Mouse (Mus musculus): Measurements from ENCODE around the gene Ddc. TPM values are rescaled to one million over a fixed set of nuclear protein-coding genes. Genes with fewer than 3 reads are reported as not detected.

Gene Ddc
- polyA plus RNA-seq, 1 experiment: 0.78 TPM

- no peaks in the 10 kb centered on the region for H3K36me3 ChIP-seq (ENCODE audit: control insufficient read depth, insufficient read depth, low read length)
- H3K27ac ChIP-seq (ENCODE audit: control insufficient read depth, insufficient read depth, low read length): no peak overlapping the region
- H3K4me3 ChIP-seq (ENCODE audit: control insufficient read depth, insufficient read depth, low read length): no peak overlapping the region
- H3K4me1 ChIP-seq (replicated peaks; ENCODE audit: control insufficient read depth, insufficient read depth, low read length): 0 out of 2 replicates have a peak, but pooled peaks cover 2% of the 10 kb centered on the region
- no peaks in the 10 kb centered on the region for H3K27me3 ChIP-seq (ENCODE audit: control insufficient read depth, insufficient read depth, low read length)
- TF ChIP-seq CTCF (IDR thresholded peaks at IDR 0.05; ENCODE audit: borderline replicate concordance, control insufficient read depth, extremely low read depth, insufficient read depth, low read length, poor library complexity): no peak
- no peak for TF ChIP-seq POLR2A (IDR thresholded peaks at IDR 0.05; ENCODE audit: control insufficient read depth, extremely low read depth, insufficient read depth, low read length, poor library complexity)
- WGBS: 96% methylated on average over 8 of the region's 8 CpGs
- DNase-seq: no peak
Observed at GRCm38 (mm10) chr11:11864446-11865101, 33.4 kb downstream of the Ddc start.

DNA sequence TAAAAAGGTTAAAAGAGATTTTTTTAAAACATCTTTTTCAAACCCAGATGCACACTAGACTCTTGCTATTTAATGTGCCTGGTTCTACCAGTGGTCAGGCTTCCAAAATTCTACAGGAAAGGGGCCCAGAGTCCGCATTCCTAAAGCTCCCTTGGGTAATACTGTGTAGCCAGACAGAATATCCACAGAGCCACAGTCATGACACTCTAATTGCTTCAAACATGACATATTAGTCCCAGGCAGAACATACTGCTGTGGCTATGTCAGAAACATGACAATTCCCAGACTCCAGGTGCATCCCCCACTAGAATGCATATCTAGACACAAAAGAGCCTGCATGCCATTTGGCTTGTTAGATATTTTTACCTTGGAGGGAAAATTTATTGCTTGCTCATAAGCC lies 35.4 kb downstream of the Ddc start:
- TF ChIP-seq POLR2A (IDR thresholded peaks at IDR 0.05; ENCODE audit: control insufficient read depth, extremely low read depth, insufficient read depth, low read length, poor library complexity) (no peak), CTCF (IDR thresholded peaks at IDR 0.05; ENCODE audit: borderline replicate concordance, control insufficient read depth, extremely low read depth, insufficient read depth, low read length, poor library complexity) (no peak)
- WGBS: 95% methylated on average over 1 of the region's 1 CpGs
- Histone ChIP-seq H3K27me3 (ENCODE audit: control insufficient read depth, insufficient read depth, low read length) (no peaks in the 10 kb centered on the region), H3K36me3 (ENCODE audit: control insufficient read depth, insufficient read depth, low read length) (no peaks in the 10 kb centered on the region), H3K27ac (ENCODE audit: control insufficient read depth, insufficient read depth, low read length) (no peak overlapping the region), H3K4me3 (ENCODE audit: control insufficient read depth, insufficient read depth, low read length) (no peak overlapping the region), H3K4me1 (replicated peaks; ENCODE audit: control insufficient read depth, insufficient read depth, low read length) (0 out of 2 replicates have a peak, but pooled peaks cover 2% of the 10 kb centered on the region)
- DNase-seq: no peak

DNA sequence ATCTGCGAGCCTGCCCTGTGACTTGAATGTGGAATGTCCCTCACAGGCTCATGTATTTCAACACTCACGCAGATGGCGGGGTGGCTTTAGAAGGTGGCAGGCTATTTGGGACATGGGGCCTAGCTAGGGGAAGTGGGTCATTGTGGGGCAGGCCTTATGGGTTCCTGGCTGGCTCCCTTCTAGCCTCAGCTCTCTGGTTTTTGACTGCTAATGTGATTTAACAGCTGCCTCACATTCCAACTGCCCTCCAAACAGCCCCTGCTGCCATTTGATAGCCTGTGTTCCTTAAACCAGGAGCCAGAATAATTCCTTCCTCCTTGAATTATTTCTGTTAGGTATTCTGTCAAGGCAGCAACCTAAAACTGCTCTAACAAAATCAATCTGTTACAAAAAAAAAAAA lies 41.0 kb downstream of the Ddc start:
- 94% methylated on average over 3 of the region's 3 CpGs for WGBS
- H3K27me3 ChIP-seq (ENCODE audit: control insufficient read depth, insufficient read depth, low read length): no peaks in the 10 kb centered on the region
- no peak for DNase-seq
- no peaks in the 10 kb centered on the region; the same call in 1 of the 2 replicates for H3K4me1 ChIP-seq (replicated peaks; ENCODE audit: control insufficient read depth, insufficient read depth, low read length)
- no peak overlapping the region for H3K4me3 ChIP-seq (ENCODE audit: control insufficient read depth, insufficient read depth, low read length)
- TF ChIP-seq CTCF (IDR thresholded peaks at IDR 0.05; ENCODE audit: borderline replicate concordance, control insufficient read depth, extremely low read depth, insufficient read depth, low read length, poor library complexity) (no peak), POLR2A (IDR thresholded peaks at IDR 0.05; ENCODE audit: control insufficient read depth, extremely low read depth, insufficient read depth, low read length, poor library complexity) (no peak)
- H3K36me3 ChIP-seq (ENCODE audit: control insufficient read depth, insufficient read depth, low read length): no peaks in the 10 kb centered on the region
- no peak overlapping the region for H3K27ac ChIP-seq (ENCODE audit: control insufficient read depth, insufficient read depth, low read length)

GRCm38 (mm10) chr11:11855685-11856131 lies 42.2 kb downstream of the Ddc start:
- 96% methylated on average over 11 of the region's 11 CpGs for WGBS
- no peak for DNase-seq
- H3K4me3 ChIP-seq (ENCODE audit: control insufficient read depth, insufficient read depth, low read length): no peak overlapping the region
- no peaks in the 10 kb centered on the region; the same call in 1 of the 2 replicates for H3K4me1 ChIP-seq (replicated peaks; ENCODE audit: control insufficient read depth, insufficient read depth, low read length)
- no peaks in the 10 kb centered on the region for H3K36me3 ChIP-seq (ENCODE audit: control insufficient read depth, insufficient read depth, low read length)
- no peak overlapping the region for H3K27ac ChIP-seq (ENCODE audit: control insufficient read depth, insufficient read depth, low read length)
- no peak for TF ChIP-seq POLR2A (IDR thresholded peaks at IDR 0.05; ENCODE audit: control insufficient read depth, extremely low read depth, insufficient read depth, low read length, poor library complexity)
- TF ChIP-seq CTCF (IDR thresholded peaks at IDR 0.05; ENCODE audit: borderline replicate concordance, control insufficient read depth, extremely low read depth, insufficient read depth, low read length, poor library complexity): no peak
- H3K27me3 ChIP-seq (ENCODE audit: control insufficient read depth, insufficient read depth, low read length): no peaks in the 10 kb centered on the region

DNA sequence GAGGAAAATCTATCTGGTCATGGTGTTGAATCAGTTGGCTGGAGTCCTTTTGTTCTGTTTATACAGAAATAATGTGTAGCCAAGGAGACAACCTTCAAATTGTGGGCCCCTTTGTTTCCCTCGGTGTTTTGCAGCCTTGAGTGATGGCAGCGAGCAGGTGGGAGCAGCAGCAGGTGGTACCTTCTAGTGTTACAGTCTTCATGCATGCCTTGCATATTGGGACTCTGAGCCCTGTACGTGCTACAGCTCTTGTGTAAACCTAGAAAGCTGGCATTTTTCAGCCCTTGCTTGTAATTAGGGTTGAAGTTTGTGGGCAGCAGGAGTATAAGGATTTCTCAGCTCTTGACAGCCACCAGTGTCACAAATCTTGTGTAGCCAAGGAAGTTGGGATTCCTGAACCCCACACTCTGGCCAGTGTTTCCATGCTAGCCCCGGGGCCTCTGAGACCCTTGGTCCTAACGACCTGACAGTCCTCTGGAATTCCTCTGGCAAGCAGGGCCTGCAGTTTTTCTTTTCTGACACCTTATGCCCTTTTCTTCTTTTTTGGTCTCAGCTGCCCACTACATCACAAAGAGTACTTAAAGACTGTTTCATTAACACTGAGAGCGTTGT lies 42.8 kb downstream of the Ddc start:
- 85% methylated on average over 6 of the region's 6 CpGs for WGBS
- H3K36me3 ChIP-seq (ENCODE audit: control insufficient read depth, insufficient read depth, low read length): no peaks in the 10 kb centered on the region
- H3K4me3 ChIP-seq (ENCODE audit: control insufficient read depth, insufficient read depth, low read length): no peak overlapping the region
- no peaks in the 10 kb centered on the region; the same call in 1 of the 2 replicates for H3K4me1 ChIP-seq (replicated peaks; ENCODE audit: control insufficient read depth, insufficient read depth, low read length)
- H3K27ac ChIP-seq (ENCODE audit: control insufficient read depth, insufficient read depth, low read length): no peak overlapping the region
- no peak for TF ChIP-seq CTCF (IDR thresholded peaks at IDR 0.05; ENCODE audit: borderline replicate concordance, control insufficient read depth, extremely low read depth, insufficient read depth, low read length, poor library complexity)
- TF ChIP-seq POLR2A (IDR thresholded peaks at IDR 0.05; ENCODE audit: control insufficient read depth, extremely low read depth, insufficient read depth, low read length, poor library complexity): no peak
- no peak for DNase-seq
- H3K27me3 ChIP-seq (ENCODE audit: control insufficient read depth, insufficient read depth, low read length): no peaks in the 10 kb centered on the region

- Histone ChIP-seq H3K4me3 (ENCODE audit: control insufficient read depth, insufficient read depth, low read length) (no peak overlapping the region), H3K27me3 (ENCODE audit: control insufficient read depth, insufficient read depth, low read length) (no peaks in the 10 kb centered on the region), H3K36me3 (ENCODE audit: control insufficient read depth, insufficient read depth, low read length) (no peaks in the 10 kb centered on the region), H3K4me1 (replicated peaks; ENCODE audit: control insufficient read depth, insufficient read depth, low read length) (no peaks in the 10 kb centered on the region; the same call in 1 of the 2 replicates), H3K27ac (ENCODE audit: control insufficient read depth, insufficient read depth, low read length) (no peak overlapping the region)
- TF ChIP-seq POLR2A (IDR thresholded peaks at IDR 0.05; ENCODE audit: control insufficient read depth, extremely low read depth, insufficient read depth, low read length, poor library complexity) (no peak), CTCF (IDR thresholded peaks at IDR 0.05; ENCODE audit: borderline replicate concordance, control insufficient read depth, extremely low read depth, insufficient read depth, low read length, poor library complexity) (no peak)
- 60% methylated on average over 4 of the region's 4 CpGs for WGBS
- no peak for DNase-seq
Observed at GRCm38 (mm10) chr11:11853731-11854461, 44.0 kb downstream of the Ddc start.
